Mouse (Mus musculus): ENCODE results near the gene Gm49396. TPM values are rescaled to one million over a fixed set of nuclear protein-coding genes. Genes with fewer than 3 reads are reported as not detected.

Gm49396 gene
- polyA plus RNA-seq (2012; ENCODE audit: insufficient read depth, insufficient read length, missing spikeins) = 7.9 and 12.2 TPM in 2 replicates

GRCm38 (mm10) chr7:30563117-30563905 is at the start of gene Gm49396, which contains the start of the genes U2af1l4 and Psenen:
Gene Gm49396 (plus strand): TSS chr7:30563344.
Gene U2af1l4 (plus strand): TSS chr7:30563301.
Gene Psenen (minus strand): TSS chr7:30563627.
- Histone ChIP-seq H3K4me1 (ENCODE audit: control insufficient read depth, insufficient read depth, low read length) (peaks cover 12% of the 10 kb centered on the region), H3K4me3 (ENCODE audit: insufficient read depth, low read length) (peak within 1 kb of the TSS; percentile 69), H3K27ac (ENCODE audit: insufficient read depth, low read depth, low read length) (peak within 1 kb of the TSS; percentile 69)
- no peak for TF ChIP-seq POLR2A (IDR thresholded peaks at IDR 0.05; ENCODE audit: borderline replicate concordance, low read depth, low read length)
- TF ChIP-seq CTCF (IDR thresholded peaks at IDR 0.05; ENCODE audit: low read depth, low read length) = no peak

GRCm38 (mm10) chr7:30515003-30515760 is 48.0 kb upstream of the Gm49396 start:
- H3K27ac ChIP-seq (ENCODE audit: insufficient read depth, low read depth, low read length) = no peak overlapping the region
- H3K4me1 ChIP-seq (ENCODE audit: control insufficient read depth, insufficient read depth, low read length) = no peaks in the 10 kb centered on the region
- H3K4me3 ChIP-seq (ENCODE audit: insufficient read depth, low read length) = no peak overlapping the region
- TF ChIP-seq CTCF (IDR thresholded peaks at IDR 0.05; ENCODE audit: low read depth, low read length) (no peak), POLR2A (IDR thresholded peaks at IDR 0.05; ENCODE audit: borderline replicate concordance, low read depth, low read length) (no peak)

GRCm38 (mm10) chr7:30518325-30518724 is 44.8 kb upstream of the Gm49396 start:
- Histone ChIP-seq H3K4me3 (ENCODE audit: insufficient read depth, low read length) (no peak overlapping the region), H3K4me1 (ENCODE audit: control insufficient read depth, insufficient read depth, low read length) (no peaks in the 10 kb centered on the region), H3K27ac (ENCODE audit: insufficient read depth, low read depth, low read length) (no peak overlapping the region)
- TF ChIP-seq POLR2A (IDR thresholded peaks at IDR 0.05; ENCODE audit: borderline replicate concordance, low read depth, low read length) (no peak), CTCF (IDR thresholded peaks at IDR 0.05; ENCODE audit: low read depth, low read length) (no peak)

GRCm38 (mm10) chr7:30520396-30520795 is 42.7 kb upstream of the Gm49396 start:
- H3K4me1 ChIP-seq (ENCODE audit: control insufficient read depth, insufficient read depth, low read length) = no peaks in the 10 kb centered on the region
- H3K4me3 ChIP-seq (ENCODE audit: insufficient read depth, low read length) = no peak overlapping the region
- no peak for TF ChIP-seq POLR2A (IDR thresholded peaks at IDR 0.05; ENCODE audit: borderline replicate concordance, low read depth, low read length)
- TF ChIP-seq CTCF (IDR thresholded peaks at IDR 0.05; ENCODE audit: low read depth, low read length) = no peak
- H3K27ac ChIP-seq (ENCODE audit: insufficient read depth, low read depth, low read length) = no peak overlapping the region

GRCm38 (mm10) chr7:30520856-30521255 is 42.3 kb upstream of the Gm49396 start:
- no peak overlapping the region for H3K4me3 ChIP-seq (ENCODE audit: insufficient read depth, low read length)
- H3K4me1 ChIP-seq (ENCODE audit: control insufficient read depth, insufficient read depth, low read length) = no peaks in the 10 kb centered on the region
- no peak overlapping the region for H3K27ac ChIP-seq (ENCODE audit: insufficient read depth, low read depth, low read length)
- TF ChIP-seq POLR2A (IDR thresholded peaks at IDR 0.05; ENCODE audit: borderline replicate concordance, low read depth, low read length) (no peak), CTCF (IDR thresholded peaks at IDR 0.05; ENCODE audit: low read depth, low read length) (no peak)

GRCm38 (mm10) chr7:30522871-30523270 is 40.3 kb upstream of the Gm49396 start:
- Histone ChIP-seq H3K4me1 (ENCODE audit: control insufficient read depth, insufficient read depth, low read length) (no peaks in the 10 kb centered on the region), H3K27ac (ENCODE audit: insufficient read depth, low read depth, low read length) (no peak overlapping the region), H3K4me3 (ENCODE audit: insufficient read depth, low read length) (no peak overlapping the region)
- no peak for TF ChIP-seq POLR2A (IDR thresholded peaks at IDR 0.05; ENCODE audit: borderline replicate concordance, low read depth, low read length)
- TF ChIP-seq CTCF (IDR thresholded peaks at IDR 0.05; ENCODE audit: low read depth, low read length) = no peak

- H3K27ac ChIP-seq (ENCODE audit: insufficient read depth, low read depth, low read length) = no peak overlapping the region
- H3K4me1 ChIP-seq (ENCODE audit: control insufficient read depth, insufficient read depth, low read length) = no peaks in the 10 kb centered on the region
- no peak overlapping the region for H3K4me3 ChIP-seq (ENCODE audit: insufficient read depth, low read length)
- TF ChIP-seq CTCF (IDR thresholded peaks at IDR 0.05; ENCODE audit: low read depth, low read length) = no peak
Measured at GRCm38 (mm10) chr7:30524487-30524886, 38.7 kb upstream of the Gm49396 start.

- TF ChIP-seq POLR2A (IDR thresholded peaks at IDR 0.05; ENCODE audit: borderline replicate concordance, low read depth, low read length) = no peak
- TF ChIP-seq CTCF (IDR thresholded peaks at IDR 0.05; ENCODE audit: low read depth, low read length) = no peak
- no peaks in the 10 kb centered on the region for H3K4me1 ChIP-seq (ENCODE audit: control insufficient read depth, insufficient read depth, low read length)
- no peak overlapping the region for H3K27ac ChIP-seq (ENCODE audit: insufficient read depth, low read depth, low read length)
- H3K4me3 ChIP-seq (ENCODE audit: insufficient read depth, low read length) = no peak overlapping the region
Measured at GRCm38 (mm10) chr7:30525954-30526353, 37.2 kb upstream of the Gm49396 start.

- Histone ChIP-seq H3K4me1 (ENCODE audit: control insufficient read depth, insufficient read depth, low read length) (no peaks in the 10 kb centered on the region), H3K4me3 (ENCODE audit: insufficient read depth, low read length) (no peak overlapping the region), H3K27ac (ENCODE audit: insufficient read depth, low read depth, low read length) (no peak overlapping the region)
- no peak for TF ChIP-seq POLR2A (IDR thresholded peaks at IDR 0.05; ENCODE audit: borderline replicate concordance, low read depth, low read length)
- TF ChIP-seq CTCF (IDR thresholded peaks at IDR 0.05; ENCODE audit: low read depth, low read length) = no peak
Measured at GRCm38 (mm10) chr7:30526399-30526798, 36.7 kb upstream of the Gm49396 start.

GRCm38 (mm10) chr7:30526981-30527380 is 36.2 kb upstream of the Gm49396 start:
- TF ChIP-seq POLR2A (IDR thresholded peaks at IDR 0.05; ENCODE audit: borderline replicate concordance, low read depth, low read length) (no peak), CTCF (IDR thresholded peaks at IDR 0.05; ENCODE audit: low read depth, low read length) (no peak)
- H3K27ac ChIP-seq (ENCODE audit: insufficient read depth, low read depth, low read length) = no peak overlapping the region

More at GRCm38 (mm10) chr7:30526981-30527380, 36.2 kb upstream of the Gm49396 start:
- no peaks in the 10 kb centered on the region for H3K4me1 ChIP-seq (ENCODE audit: control insufficient read depth, insufficient read depth, low read length)
- H3K4me3 ChIP-seq (ENCODE audit: insufficient read depth, low read length) = no peak overlapping the region
